Mouse (Mus musculus): ENCODE results near the gene Gemin4.

DNA sequence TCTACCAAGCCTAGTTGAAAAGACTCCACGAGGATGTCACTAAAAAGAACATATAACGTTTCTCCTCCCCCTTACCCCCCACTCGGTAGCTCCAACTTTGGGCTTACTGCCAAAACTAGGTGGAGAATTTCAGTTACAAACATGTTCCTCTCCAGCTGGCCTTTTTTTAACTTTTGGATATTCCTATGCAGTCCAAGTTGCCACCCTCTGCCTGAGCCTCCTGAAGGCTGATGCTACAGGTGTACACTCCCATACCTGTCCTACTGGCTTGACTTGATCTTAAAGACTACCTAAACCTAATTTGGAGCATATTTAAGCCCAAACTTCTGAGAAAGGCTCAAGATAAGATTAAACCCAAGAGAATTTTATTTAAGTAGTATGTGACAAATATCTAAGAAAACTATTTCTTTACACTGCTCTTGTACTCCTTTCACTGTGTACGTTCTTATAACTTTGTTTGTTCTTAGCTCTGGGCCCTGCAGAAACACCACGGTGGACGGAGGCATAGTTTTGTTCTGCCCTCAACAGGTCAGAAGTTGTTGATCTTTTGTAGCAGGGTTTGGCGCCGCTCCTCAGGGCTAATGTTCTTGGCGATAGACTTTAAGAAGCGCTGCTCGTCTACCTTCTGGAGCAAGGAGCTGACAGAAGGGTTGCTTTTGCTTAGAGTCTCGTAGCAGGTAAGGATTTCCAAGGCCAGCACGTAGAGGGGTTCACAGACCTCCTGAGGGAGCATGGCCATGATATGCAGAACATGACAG, 7.1 kb downstream of the Gemin4 start:
- TF ChIP-seq CTCF (IDR thresholded peaks at IDR 0.05; ENCODE audit: low read depth) (no peak), EP300 (IDR thresholded peaks at IDR 0.05; ENCODE audit: low read depth) (no peak)

Measured in heart, postnatal 0 days (tissue).